8 mouse cellular contexts compared by ENCODE assay signal in the genomic region with DNA sequence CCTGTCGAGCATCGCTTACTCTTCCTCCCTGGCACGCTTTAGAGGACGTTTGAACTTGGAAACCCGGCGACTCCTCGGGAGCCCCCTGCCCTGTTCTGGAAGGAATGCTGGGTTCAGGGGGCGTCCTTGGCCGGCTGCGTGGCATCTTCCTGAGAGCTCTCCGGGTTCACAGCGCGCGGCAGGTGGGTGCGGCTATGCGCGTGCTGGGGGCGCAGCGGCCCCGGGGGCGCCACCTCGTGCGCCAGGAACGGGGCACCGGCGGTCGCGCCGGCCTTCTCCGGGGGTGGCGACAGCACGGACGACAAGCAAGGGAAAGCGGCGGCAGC. TPM values are rescaled to one million over a fixed set of nuclear protein-coding genes. Genes with fewer than 3 reads are reported as not detected.
DNase-seq lines count a peak whose midpoint lies in the region; ATAC-seq and TF ChIP-seq lines count a peak whose summit lies in the region.

No protein-coding gene starts in this region.

- H3K4me3 ChIP-seq in kidney, embryonic 16.5 days (ENCODE audit: low read length) = peak overlapping the region; percentile 64
- peak overlapping the region; percentile 62 for H3K4me3 ChIP-seq in cortical plate, adult 2 months (ENCODE audit: insufficient read depth, low read length)
- peak overlapping the region; percentile 68 for H3K4me3 ChIP-seq in hindbrain, embryonic 13.5 days
- H3K4me3 ChIP-seq in midbrain, embryonic 14.5 days (replicated peaks; ENCODE audit: low read depth, low read length) = peak overlapping the region; percentile 61

- H3K9me3 ChIP-seq in kidney, embryonic 16.5 days (ENCODE audit: low read length) = no peaks in the 10 kb centered on the region
- H3K9me3 ChIP-seq in hindbrain, embryonic 13.5 days = no peaks in the 10 kb centered on the region
- H3K9me3 ChIP-seq in midbrain, embryonic 14.5 days (ENCODE audit: control insufficient read depth, low read length) = no peaks in the 10 kb centered on the region

- no peak for ATAC-seq in kidney, embryonic 16.5 days (ENCODE audit: low FRiP score, low TSS enrichment)
- ATAC-seq in hindbrain, embryonic 13.5 days (ENCODE audit: low FRiP score) = no peak
- ATAC-seq in midbrain, embryonic 14.5 days (ENCODE audit: low FRiP score, low TSS enrichment) = no peak
- ATAC-seq in inflammation-experienced regulatory T-cells, adult 6 months = no peak

- H3K27me3 ChIP-seq in kidney, embryonic 16.5 days (ENCODE audit: insufficient read depth, low read length) = peaks cover 51% of the 10 kb centered on the region
- H3K27me3 ChIP-seq in hindbrain, embryonic 13.5 days = peaks cover 65% of the 10 kb centered on the region
- H3K27me3 ChIP-seq in midbrain, embryonic 14.5 days (ENCODE audit: control insufficient read depth, insufficient read depth, low read length) = peaks cover 50% of the 10 kb centered on the region

- peak overlapping the region; percentile 71 for H3K9ac ChIP-seq in kidney, embryonic 16.5 days (replicated peaks; ENCODE audit: low read length)
- peak overlapping the region; percentile 81 for H3K9ac ChIP-seq in hindbrain, embryonic 13.5 days
- H3K9ac ChIP-seq in midbrain, embryonic 14.5 days (replicated peaks; ENCODE audit: low read length) = peak overlapping the region; percentile 69

- under 1% methylated on average over 35 of the region's 35 CpGs for WGBS in kidney, embryonic 16.5 days
- 1% methylated on average over 35 of the region's 35 CpGs for WGBS in hindbrain, embryonic 13.5 days
- under 1% methylated on average over 35 of the region's 35 CpGs for WGBS in midbrain, embryonic 14.5 days

- H3K27ac ChIP-seq in kidney, embryonic 16.5 days (ENCODE audit: low read length) = no peak overlapping the region
- peak overlapping the region; percentile 96 for H3K27ac ChIP-seq in cortical plate, adult 2 months (ENCODE audit: insufficient read depth, low read length)
- H3K27ac ChIP-seq in hindbrain, embryonic 13.5 days = peak overlapping the region; percentile 58; the same call in 1 of the 2 replicates
- peak overlapping the region; percentile 57 for H3K27ac ChIP-seq in midbrain, embryonic 14.5 days (replicated peaks; ENCODE audit: low read depth, low read length)

- peaks cover 36% of the 10 kb centered on the region for H3K4me1 ChIP-seq in kidney, embryonic 16.5 days (ENCODE audit: insufficient read depth, low read length)
- peaks cover 4% of the 10 kb centered on the region; the same call in 1 of the 2 replicates for H3K4me1 ChIP-seq in cortical plate, adult 2 months (ENCODE audit: control insufficient read depth, insufficient read depth, low read length)
- peaks cover 47% of the 10 kb centered on the region for H3K4me1 ChIP-seq in hindbrain, embryonic 13.5 days (replicated peaks)
- peaks cover 18% of the 10 kb centered on the region for H3K4me1 ChIP-seq in midbrain, embryonic 14.5 days (ENCODE audit: control insufficient read depth, insufficient read depth, low read length)

- peak overlapping the region; percentile 100 for H3K4me2 ChIP-seq in kidney, embryonic 16.5 days (replicated peaks; ENCODE audit: low read depth, low read length)
- H3K4me2 ChIP-seq in hindbrain, embryonic 13.5 days = peak overlapping the region; percentile 99
- H3K4me2 ChIP-seq in midbrain, embryonic 14.5 days (ENCODE audit: low read length) = peak overlapping the region; percentile 100

- DNase-seq in kidney, adult 18-20 months = no peak
- no peak for DNase-seq in midbrain, embryonic 14.5 days
- no peak for DNase-seq in MN1 (ENCODE audit: low spot score)
- DNase-seq in thymus, postnatal 0 days (ENCODE audit: low spot score) = no peak

- H3K36me3 ChIP-seq in kidney, embryonic 16.5 days (ENCODE audit: insufficient read depth, low read length) = no peaks in the 10 kb centered on the region
- H3K36me3 ChIP-seq in hindbrain, embryonic 13.5 days = no peaks in the 10 kb centered on the region
- H3K36me3 ChIP-seq in midbrain, embryonic 14.5 days (ENCODE audit: control insufficient read depth, insufficient read depth, low read length) = no peaks in the 10 kb centered on the region

- no peak for TF ChIP-seq CTCF in cortical plate, adult 2 months (IDR thresholded peaks at IDR 0.05; ENCODE audit: extremely low read depth, insufficient read depth, low read length)

- no peak for TF ChIP-seq POLR2A in cortical plate, adult 2 months (IDR thresholded peaks at IDR 0.05; ENCODE audit: extremely low read depth, insufficient read depth, low read length)

RNA-seq across cellular contexts. Expression of a gene that starts 2.7 kb away (rescaled TPM):
- 0.94 and 1.1 TPM in 2 replicates for polyA plus RNA-seq in kidney, embryonic 16.5 days (2015; fragmentation: Nextera tagmentation; extraction: Ambion mirVana)
- 23.5 and 26.2 TPM in 2 replicates for polyA plus RNA-seq in cortical plate, adult 2 months (2012; rRNA removed)
- polyA plus RNA-seq in hindbrain, embryonic 13.5 days (2015; fragmentation: Nextera tagmentation; extraction: Ambion mirVana) = 4.0 and 4.1 TPM in 2 replicates
- polyA plus RNA-seq in midbrain, embryonic 14.5 days (2014; fragmentation: Nextera tagmentation; extraction: Ambion mirVana) = 5.9 and 6.4 TPM in 2 replicates
- polyA plus RNA-seq in inflammation-experienced regulatory T-cells, adult 6 months (2017; shearing (Covaris generic)) = under 1 TPM; 0.11 to 0.44 (median 0.35) TPM
- polyA plus RNA-seq in thymus, postnatal 0 days (2015; fragmentation: Nextera tagmentation; extraction: Ambion mirVana) = 8.5 and 9.4 TPM in 2 replicates
